Mouse (Mus musculus) retina, postnatal 1 day (tissue): ENCODE results near the gene Cyp4v3.

Experiments
- DNase-seq: peaks from one replicate; pipeline ENCODE4 v3.0.0-alpha.2; 2012

The Cyp4v3 gene

DNA sequence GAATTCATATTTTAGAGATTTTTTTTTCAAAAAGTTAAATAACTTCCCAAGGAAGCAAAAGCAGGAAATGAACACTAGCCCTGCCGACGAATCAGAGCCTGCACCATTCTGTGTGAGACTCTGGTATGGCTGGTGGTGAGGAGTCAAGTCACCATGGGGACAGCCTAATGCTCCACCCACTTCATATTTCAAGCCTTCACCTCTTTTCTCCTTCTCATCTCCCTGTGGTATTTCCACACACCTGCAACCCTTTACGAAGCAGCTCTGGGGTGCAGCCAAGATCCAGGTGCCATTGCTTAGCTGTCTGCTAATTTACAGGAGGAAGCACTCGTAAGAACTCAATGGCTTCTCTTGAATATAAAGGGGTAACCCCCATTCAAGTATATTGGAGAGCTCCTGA lies 22.0 kb downstream of the Cyp4v3 start:
- DNase-seq, result no peak

DNA sequence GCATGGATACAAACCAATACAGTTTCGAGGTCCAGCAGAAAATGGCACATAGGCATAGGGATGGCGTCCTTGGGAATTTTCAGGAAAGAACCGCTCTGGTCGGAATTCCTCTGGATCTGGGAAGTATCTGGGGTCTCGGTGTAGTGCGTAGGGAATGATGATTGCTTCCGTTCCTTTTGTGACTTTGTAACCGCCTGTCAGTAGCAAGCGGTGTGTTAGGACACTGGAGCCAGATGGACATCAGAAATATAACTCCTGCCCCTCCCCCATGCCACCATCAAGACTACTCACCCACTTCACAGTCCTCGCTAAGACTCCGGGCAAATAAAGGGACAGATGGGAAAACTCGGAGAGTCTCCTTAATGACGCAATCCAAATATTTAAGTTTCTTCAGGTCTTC lies 24.6 kb downstream of the Cyp4v3 start, which contains the start of gene Gm45753:
TSS of gene Gm45753 (minus strand) at position 101 of the 400 bp plus-strand sequence.
- no peak for DNase-seq

DNA sequence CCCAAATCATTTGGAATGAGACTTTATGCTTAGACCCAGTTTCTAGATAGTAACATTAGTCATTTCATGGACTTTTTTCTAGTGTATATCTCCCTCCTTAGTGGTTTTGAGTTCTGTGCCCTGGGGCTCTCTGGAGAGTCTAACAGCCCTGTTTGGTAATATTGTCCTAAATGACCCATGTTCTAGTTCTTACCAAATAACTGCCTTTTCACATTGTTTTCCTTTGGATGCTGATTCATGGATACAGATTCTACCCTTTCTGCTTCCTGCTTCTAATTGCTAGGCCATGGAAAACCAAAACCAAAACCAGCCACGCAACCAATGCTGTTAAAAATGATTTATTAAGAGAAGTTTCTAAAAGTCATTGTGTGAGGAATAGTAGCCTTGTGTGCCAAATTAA lies 27.5 kb downstream of the Cyp4v3 start:
- DNase-seq, result no peak

DNA sequence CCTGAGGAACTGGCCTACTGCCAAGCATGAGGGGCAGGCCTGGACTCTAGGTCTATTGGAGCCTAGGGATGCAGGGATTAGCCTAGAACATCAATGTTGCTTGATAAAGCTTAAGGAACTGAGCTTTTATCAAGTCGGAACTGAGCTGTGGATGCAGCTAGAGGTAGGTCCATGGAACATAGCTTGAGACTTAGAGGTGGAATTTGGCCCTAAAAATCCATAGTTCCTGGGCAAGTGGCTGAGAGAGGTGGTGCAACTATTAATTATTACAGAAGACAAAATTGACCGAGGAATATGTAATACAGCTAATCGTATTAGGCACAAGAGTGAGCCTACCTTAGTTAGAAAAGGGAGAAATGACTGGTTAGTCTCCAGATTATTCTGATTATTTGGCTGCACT lies 28.7 kb downstream of the Cyp4v3 start:
- DNase-seq, result no peak

DNA sequence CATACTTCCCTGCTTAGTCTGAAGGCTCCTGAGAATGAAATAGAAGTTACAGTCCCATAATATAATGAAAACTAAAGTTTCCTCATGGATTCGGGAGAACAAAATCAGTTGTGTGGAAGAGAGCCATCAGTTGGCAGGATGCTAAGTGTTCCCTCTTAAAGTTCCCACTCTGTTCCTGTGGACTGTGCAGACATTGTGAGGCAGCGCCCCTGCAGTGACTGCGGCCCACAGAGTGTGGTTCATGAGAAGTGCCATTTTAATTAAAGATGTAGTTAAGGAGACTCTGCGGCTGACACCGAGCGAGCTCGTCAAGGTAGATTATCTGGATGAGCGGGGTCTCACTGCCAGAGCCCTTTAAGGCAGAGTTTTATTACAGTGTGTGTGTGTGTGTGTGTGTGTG lies 30.6 kb downstream of the Cyp4v3 start:
- DNase-seq, result peak; percentile 17

DNA sequence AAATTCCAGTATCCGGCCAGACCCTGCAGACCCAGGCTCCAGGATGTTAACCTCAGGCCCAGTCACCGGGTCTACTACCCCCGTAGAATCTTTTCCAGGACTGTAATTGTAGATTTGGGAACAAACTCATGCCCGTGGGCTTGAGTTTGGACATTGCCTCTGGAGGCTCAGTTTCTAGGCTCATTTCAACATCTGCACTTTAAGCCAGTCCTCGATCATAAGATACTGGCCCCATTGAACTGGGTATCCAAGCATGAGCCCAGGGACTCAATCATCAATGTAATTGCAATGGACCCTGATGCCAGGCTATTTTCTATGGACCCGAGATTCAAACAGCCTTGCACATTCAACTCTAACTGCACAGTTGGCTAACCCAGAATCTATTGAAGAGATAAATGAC lies 37.7 kb downstream of the Cyp4v3 start:
- no peak for DNase-seq

DNA sequence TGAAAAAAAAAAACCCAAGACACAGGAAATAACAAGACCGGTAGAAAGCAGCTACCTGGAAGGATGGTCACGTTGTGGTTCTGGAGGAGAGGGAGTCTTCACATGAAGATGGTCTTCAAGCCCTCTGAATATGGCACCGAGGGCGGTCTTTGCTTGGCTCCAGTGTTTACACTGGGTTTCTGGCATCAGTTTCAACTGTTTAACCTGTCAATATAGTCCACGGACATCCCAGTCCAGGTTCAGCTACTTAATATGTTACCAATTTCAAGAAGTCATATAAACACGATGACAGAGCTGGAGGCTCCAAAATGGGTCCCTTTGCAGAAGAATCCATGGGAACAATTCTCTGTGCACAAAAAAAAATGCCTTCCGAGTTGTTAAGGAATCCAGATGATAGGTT lies 38.3 kb downstream of the Cyp4v3 start, which contains the start of gene Klkb1:
TSS of gene Klkb1 (minus strand) at position 173 of the 400 bp plus-strand sequence.
- no peak for DNase-seq

DNA sequence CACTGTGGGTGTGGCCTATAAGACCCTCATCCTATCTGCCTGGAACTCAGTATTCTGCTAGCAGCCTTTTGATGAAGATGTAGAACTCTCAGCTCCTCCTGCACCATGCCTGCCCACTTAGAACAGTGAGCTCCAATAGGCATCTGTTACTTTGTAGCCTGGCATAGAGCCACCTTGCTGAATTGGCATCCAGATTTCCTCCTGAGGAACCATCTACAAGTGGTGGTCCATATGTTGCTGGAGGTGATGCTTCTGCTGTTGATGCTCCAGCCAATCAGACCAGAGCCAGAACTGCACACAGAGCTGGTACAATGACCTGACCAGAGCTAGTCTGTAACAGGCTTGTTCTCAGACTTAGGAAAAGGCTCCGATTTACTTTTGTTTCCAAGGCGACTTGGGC lies 41.2 kb downstream of the Cyp4v3 start:
- DNase-seq, result no peak

DNA sequence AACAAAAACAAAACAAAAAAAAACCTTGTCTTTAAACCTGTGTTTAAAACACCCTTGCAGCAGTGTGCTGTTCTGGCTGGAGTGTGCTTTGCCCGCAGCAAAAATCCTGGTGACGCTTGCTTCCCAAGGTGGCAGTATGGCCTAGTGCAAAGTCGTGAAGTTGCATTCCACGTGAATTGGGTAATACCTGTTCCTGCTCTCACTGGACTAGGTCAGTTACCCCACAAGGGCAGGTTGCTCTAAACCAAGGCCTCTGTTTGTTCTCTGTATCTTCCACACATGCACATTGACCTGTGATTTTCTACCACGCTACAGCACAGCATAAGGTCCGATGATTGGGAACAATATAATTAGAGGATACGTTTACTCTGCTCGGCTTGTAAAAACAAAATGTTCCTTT lies 51.4 kb downstream of the Cyp4v3 start:
- no peak for DNase-seq

DNA sequence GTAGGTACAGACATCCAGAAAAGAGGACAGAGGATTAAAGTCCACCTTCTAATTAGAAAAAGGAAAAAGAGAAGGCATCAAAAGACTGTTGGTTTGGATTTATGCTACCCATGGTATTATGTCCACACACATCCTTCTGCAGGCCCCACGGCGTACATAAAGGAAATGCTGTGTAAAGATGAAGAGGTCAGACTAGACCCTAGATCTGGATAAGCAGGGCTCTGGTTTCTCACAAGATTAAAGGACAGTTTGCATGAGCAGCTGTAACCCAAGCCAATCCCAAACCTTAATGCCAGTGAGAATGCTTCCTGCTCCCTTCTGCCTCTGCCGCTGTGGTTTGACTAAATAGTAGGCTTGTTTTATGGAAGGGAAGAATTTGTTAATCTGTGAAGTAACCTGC lies 55.6 kb downstream of the Cyp4v3 start:
- no peak for DNase-seq

DNA sequence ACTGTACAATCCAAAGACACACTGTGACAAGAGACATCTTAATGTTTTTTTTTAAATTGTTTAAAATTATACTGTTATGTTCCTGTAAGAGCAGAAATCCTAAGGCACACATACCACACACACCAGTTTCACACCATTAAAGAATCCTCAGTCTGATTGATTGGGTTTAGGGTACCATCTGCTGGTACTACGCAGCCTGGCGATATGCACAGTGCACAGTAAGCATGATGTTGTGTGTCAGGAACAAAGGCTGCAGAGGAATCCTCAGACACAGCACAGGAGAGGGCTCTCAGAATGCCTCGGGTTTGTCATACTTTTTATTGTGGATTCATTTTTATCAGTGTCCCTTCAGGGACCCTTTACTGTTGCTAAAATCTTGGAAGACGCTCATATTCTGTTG lies 58.7 kb downstream of the Cyp4v3 start:
- DNase-seq, result no peak

DNA sequence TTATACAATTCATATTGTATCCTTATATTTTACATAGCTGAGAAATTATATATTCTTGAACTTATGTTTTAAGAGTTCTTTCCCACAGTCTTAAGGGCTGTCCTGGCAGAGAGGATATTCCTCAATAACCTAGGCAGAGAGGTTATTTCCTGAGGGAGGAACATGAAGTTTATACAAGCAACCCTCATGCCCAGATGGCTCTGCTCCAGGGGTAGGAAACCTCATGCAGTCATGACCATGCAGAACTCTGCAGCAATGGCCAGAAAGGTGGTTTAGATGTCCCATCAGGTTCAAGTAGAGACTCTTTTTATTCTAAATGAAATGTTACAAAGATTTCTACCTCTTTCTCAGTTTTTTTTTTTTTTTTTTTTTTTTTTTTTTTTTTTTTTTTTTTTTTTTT lies 64.0 kb downstream of the Cyp4v3 start:
- DNase-seq, result no peak

DNA sequence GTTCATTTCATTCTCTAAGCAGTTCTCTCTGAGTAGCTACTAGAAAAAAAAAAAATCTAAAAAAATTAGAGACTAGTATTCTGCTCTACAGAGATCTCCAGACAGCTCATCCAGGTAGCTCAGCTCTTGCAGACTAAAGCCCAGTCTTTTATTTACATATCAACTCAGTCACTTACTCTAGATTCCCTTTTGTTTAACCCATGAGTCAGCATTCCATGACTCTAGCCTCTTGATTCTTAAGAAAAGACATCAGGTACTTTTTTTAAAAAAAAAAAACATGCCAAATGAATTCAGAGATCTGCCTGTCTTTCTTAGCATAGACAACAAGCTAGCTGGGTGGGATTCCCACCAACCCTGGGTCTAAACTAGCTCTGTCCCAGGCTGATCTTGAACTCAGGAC lies 64.5 kb downstream of the Cyp4v3 start:
- DNase-seq, result no peak

DNA sequence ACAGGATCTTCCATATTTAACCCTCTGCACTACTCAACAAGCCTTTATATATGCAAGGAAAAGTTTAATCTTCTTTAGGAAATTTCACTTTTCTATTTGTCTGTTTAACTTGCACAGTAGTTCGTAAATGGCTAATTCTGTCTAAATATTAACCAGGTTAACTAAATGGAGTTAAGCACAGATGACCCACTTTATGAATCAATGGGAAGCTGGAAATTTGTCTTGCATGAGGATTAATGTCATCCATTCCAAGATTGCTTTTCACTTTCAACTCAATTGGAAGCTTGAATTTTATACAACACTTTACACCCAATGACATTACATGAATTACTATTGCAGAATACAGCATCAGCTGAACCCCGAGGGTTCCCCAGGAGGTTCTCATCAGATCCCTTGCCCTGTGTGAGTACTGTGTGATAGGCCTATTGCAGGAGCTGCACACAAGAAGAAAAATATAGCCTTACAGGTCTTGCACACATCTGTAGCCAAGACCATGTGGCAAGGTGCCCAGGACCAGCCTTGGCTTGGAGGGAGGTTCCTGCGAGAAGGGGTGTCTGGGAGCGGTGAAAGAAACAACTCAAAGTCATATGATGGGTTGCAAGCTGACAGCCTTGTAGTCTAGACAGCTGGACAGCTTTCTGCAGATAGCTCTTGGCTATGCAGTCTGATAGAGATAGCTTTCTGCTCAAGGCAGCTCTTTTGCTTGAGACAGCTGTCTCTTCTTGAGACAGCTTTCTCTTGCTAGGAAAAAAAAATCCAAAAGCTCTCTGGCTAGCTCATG lies 65.2 kb downstream of the Cyp4v3 start:
- no peak for DNase-seq

DNA sequence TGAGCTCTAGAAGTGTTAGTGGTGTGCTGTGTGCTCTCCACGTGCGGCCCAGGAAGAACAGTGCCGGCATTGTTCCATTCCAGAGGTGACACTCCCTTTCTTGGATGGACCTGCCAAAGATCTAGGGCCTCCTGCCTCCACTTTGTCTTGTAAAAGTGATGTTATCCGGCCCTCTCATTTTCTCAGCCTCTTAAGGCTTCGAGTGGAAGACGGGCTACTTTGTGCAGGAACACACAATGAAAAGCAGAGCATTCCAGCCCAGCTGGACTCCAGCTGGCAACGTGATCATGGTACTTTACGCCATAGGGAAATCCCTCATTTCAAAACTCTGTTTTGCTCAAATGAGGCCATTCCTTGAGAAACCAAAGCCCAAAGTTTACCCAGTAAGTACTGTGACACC lies 66.0 kb downstream of the Cyp4v3 start:
- DNase-seq, result no peak

DNA sequence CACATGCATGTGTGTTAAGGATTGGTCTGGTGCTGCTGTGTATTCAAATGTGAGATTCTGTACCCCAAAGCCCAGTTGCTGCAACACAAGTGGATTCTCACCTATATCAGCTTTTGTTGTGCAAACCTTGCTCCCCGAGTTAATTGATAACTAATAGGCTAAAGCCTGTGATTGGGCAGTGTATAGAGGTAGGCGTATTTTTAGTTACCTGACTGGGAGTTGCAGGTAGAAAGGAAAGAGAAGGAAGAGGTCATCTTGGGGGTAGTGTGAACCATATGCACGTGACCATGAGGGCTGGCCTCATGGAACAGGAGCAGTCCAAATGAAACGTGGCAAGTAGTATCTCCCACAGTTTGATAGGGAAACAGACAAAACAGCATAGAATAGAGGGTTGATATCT lies 68.1 kb downstream of the Cyp4v3 start:
- no peak for DNase-seq

DNA sequence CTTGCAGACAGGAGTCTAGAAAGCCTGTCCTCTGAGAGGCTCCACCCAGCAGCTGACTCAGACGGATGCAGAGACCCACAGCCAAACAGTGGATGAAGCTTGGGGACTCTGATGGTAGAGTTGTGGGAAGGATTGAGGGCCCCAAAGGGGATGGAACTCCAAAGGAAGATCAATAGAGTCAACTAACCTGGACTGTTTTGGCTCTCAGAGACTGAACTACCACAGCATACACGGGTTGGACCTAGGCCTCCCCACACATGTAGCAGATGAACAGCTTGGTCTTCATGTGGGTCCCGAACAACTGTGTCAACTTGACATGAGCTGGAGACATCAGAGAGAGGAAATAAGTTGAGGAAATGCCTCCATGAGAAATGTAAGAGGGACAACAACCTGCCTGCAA lies 70.2 kb downstream of the Cyp4v3 start:
- no peak for DNase-seq

DNA sequence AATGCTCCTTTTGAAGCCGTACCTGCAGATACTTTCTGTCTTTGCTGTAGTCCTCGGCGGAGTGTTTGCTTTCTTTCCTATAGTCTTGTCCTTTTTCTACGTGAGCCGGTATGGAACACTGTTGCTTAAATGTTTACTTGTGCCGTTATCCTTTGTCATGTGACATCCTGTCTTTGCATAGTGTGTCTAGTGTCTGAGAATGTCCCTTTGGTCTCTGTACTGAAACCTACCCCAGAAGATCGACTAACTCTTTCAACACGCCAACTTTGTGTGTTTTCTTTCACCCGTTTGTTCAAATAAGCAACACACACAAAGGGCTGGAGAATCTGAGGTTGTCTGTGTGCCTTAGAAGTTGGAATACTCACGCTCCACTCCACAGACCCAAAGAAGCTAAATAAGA lies 71.1 kb downstream of the Cyp4v3 start, which contains the start of gene F11:
TSS of gene F11 (minus strand) at position 112 of the 400 bp plus-strand sequence.
- DNase-seq, result no peak

DNA sequence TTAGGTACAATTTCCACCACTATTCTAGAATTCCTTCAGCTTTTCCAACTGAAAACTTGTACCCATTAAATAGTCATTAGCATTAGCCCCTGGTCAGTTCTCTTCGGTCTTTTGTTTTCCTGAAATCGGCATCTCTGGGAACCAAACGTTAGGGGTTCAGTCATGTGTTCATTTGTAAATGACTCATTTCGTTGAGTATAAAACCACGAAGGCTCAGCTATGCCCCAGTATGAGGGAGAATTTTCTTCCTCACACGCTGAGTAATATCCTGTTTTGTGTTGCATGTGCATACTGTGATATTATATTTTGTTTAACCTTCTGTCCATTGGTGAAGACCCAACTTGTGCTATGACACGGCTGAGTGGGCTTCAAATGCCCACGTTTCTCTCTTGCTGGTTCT lies 74.6 kb downstream of the Cyp4v3 start:
- DNase-seq, result no peak

DNA sequence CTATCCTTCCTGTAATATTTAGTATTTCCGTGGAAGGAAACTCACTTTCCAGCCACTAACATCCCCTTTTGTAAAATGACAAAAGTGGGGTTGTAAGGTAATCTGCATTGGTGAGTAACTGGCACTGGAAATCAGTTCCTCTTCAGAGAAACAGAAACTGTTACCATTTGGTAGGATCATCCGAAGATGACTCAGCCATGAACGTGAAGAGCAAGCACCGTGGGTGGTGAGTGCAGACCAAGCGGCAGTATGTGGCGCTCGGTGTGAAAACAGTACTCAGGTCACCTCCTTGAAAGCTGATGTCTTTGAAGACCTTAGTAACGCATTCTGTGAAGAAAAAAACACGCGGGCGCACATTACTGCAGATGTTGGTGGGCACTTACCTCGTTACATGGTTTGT lies 78.0 kb downstream of the Cyp4v3 start:
- DNase-seq, result no peak
